Mouse (Mus musculus) forebrain, postnatal 0 days (tissue): ENCODE measurements around the gene Map2k1. TPM values are rescaled to one million over a fixed set of nuclear protein-coding genes. Genes with fewer than 3 reads are reported as not detected.
A peak's percentile ranks its signal among the peaks of the same experiment; 100 is the strongest.
"Not testable (repeated sequence)": the region's sequence is repeated elsewhere in the genome, so short reads cannot be mapped to it uniquely, and the experiment has no call there.

Experiments
- ATAC-seq: fragments of 200-750 bp; cut with Nextera tagmentation; 2 replicates; pipeline ENCODE4 v1.8.0; 2017; ENCODE audit warnings: mild to moderate bottlenecking, moderate library complexity
- DNase-seq: peaks from one replicate; pipeline ENCODE4 v3.0.0-alpha.2; 2015
- H3K27ac ChIP-seq: fragments of 300-500 bp; sonication (generic); 2 replicates; pipeline ENCODE4 v1.5.1; 2014; ENCODE audit warnings: low read depth, mild to moderate bottlenecking, antibody characterized with exemption, low read length, moderate library complexity, mixed read lengths
- H3K27me3 ChIP-seq: fragments of 300-500 bp; sonication (generic); 2 replicates; pipeline ENCODE4 v1.6.1; 2014; ENCODE audit warnings: mild to moderate bottlenecking, low read length, mixed read lengths; ENCODE audit not compliant: insufficient read depth
- H3K36me3 ChIP-seq: fragments of 300-500 bp; sonication (generic); 2 replicates; pipeline ENCODE4 v1.6.1; 2014; ENCODE audit warnings: mild to moderate bottlenecking, moderate library complexity; ENCODE audit not compliant: insufficient read depth
- H3K4me1 ChIP-seq: fragments of 300-500 bp; sonication (generic); 2 replicates; pipeline ENCODE4 v1.6.1; 2014; ENCODE audit warnings: antibody characterized with exemption; ENCODE audit not compliant: insufficient read depth
- H3K4me2 ChIP-seq: fragments of 300-500 bp; sonication (generic); 2 replicates; pipeline ENCODE4 v1.6.1; 2014; ENCODE audit warnings: low read depth, mild to moderate bottlenecking, moderate library complexity
- H3K4me3 ChIP-seq: fragments of 300-500 bp; sonication (generic); 2 replicates; pipeline ENCODE4 v1.5.1; 2014; ENCODE audit warnings: low read depth, low read length, mixed read lengths
- H3K9ac ChIP-seq: fragments of 300-500 bp; sonication (generic); 2 replicates; pipeline ENCODE4 v1.6.1; 2014; ENCODE audit warnings: mild to moderate bottlenecking
- H3K9me3 ChIP-seq: fragments of 300-500 bp; sonication (generic); 2 replicates; pipeline ENCODE4 v1.6.1; 2016; ENCODE audit warnings: low read length
- CTCF ChIP-seq: sonication (generic); IDR thresholded peaks from 2 replicates; pipeline ENCODE4 v1.5.1; 2016; ENCODE audit warnings: antibody characterized with exemption, control low read depth, low read depth
- WGBS: fragments of 180-500 bp; shearing (Covaris S2); extraction: QIAGEN DNeasy Blood & Tissue Kit; methylation state at CpG from one replicate; pipeline ENCODE4 v1.1.7; 2014; 5-methylcytosine and 5-hydroxymethylcytosine counted together
- polyA plus RNA-seq: library from polyadenylated mRNA; unstranded; fragments of >200 nt; fragmentation: Nextera tagmentation; extraction: Ambion mirVana; gene quantifications from 2 replicates; pipeline ENCODE4 v1.2.1, GENCODE M21; 2015
- total RNA-seq: library from RNA; depleted of rRNA; stranded (reverse); fragments of >200 nt; gene quantifications from 2 replicates; pipeline ENCODE4 v1.2.3, GENCODE M21; 2014

Gene Map2k1
- total and polyA plus RNA-seq, 2 experiments from 2014 or later, result 60.8 to 69.9 TPM

GRCm38 (mm10) chr9:64277706-64278105 lies 24.3 kb upstream of the Map2k1 start:
- Histone ChIP-seq H3K4me2 (no peak overlapping the region), H3K27ac (no peak overlapping the region), H3K9me3 (no peaks in the 10 kb centered on the region), H3K27me3 (no peaks in the 10 kb centered on the region), H3K36me3 (no peaks in the 10 kb centered on the region), H3K4me1 (no peaks in the 10 kb centered on the region), H3K4me3 (no peak overlapping the region), H3K9ac (no peak overlapping the region)
- DNase-seq (peak; percentile 83), ATAC-seq (no peak)
- WGBS, result 63% methylated on average over 8 of the region's 8 CpGs
- TF ChIP-seq CTCF, result peak; percentile 74

- TF ChIP-seq CTCF, result peak; percentile 37
- H3K27ac ChIP-seq, result no peak overlapping the region
- H3K4me2 ChIP-seq, result no peak overlapping the region
- no peak overlapping the region for H3K4me3 ChIP-seq
- H3K4me1 ChIP-seq, result no peaks in the 10 kb centered on the region
- no peak for ATAC-seq
- no peaks in the 10 kb centered on the region for H3K9me3 ChIP-seq
- WGBS, result 90% methylated on average over 1 of the region's 1 CpGs
- no peak overlapping the region for H3K9ac ChIP-seq
- no peaks in the 10 kb centered on the region for H3K27me3 ChIP-seq
- no peak for DNase-seq
- H3K36me3 ChIP-seq, result no peaks in the 10 kb centered on the region
These were observed 21.5 kb upstream of the Map2k1 start for GRCm38 (mm10) chr9:64274919-64275318.

GRCm38 (mm10) chr9:64274291-64274690 lies 20.9 kb upstream of the Map2k1 start:
- no peak overlapping the region for H3K27ac ChIP-seq
- no peaks in the 10 kb centered on the region for H3K27me3 ChIP-seq
- no peak for ATAC-seq
- no peak for DNase-seq
- no peaks in the 10 kb centered on the region for H3K9me3 ChIP-seq
- 85% methylated on average over 4 of the region's 4 CpGs for WGBS
- H3K4me3 ChIP-seq, result no peak overlapping the region
- no peaks in the 10 kb centered on the region for H3K36me3 ChIP-seq
- no peak for TF ChIP-seq CTCF
- no peak overlapping the region for H3K9ac ChIP-seq
- no peaks in the 10 kb centered on the region for H3K4me1 ChIP-seq
- no peak overlapping the region for H3K4me2 ChIP-seq

GRCm38 (mm10) chr9:64273757-64274156 lies 20.3 kb upstream of the Map2k1 start:
- TF ChIP-seq CTCF, result no peak
- ATAC-seq, result no peak

GRCm38 (mm10) chr9:64272611-64273010 lies 19.2 kb upstream of the Map2k1 start:
- Histone ChIP-seq H3K4me2 (no peak overlapping the region), H3K27me3 (no peaks in the 10 kb centered on the region), H3K4me3 (no peak overlapping the region), H3K4me1 (no peaks in the 10 kb centered on the region), H3K36me3 (no peaks in the 10 kb centered on the region), H3K9me3 (no peaks in the 10 kb centered on the region), H3K27ac (no peak overlapping the region), H3K9ac (no peak overlapping the region)
- WGBS, result 45% methylated on average over 7 of the region's 7 CpGs
- peak; percentile 64 for TF ChIP-seq CTCF
- ATAC-seq (no peak), DNase-seq (peak; percentile 37)

More at GRCm38 (mm10) chr9:64273757-64274156, 20.3 kb upstream of the Map2k1 start:
- Histone ChIP-seq H3K4me3 (no peak overlapping the region), H3K27ac (no peak overlapping the region), H3K9ac (no peak overlapping the region), H3K36me3 (no peaks in the 10 kb centered on the region), H3K4me1 (no peaks in the 10 kb centered on the region), H3K9me3 (no peaks in the 10 kb centered on the region), H3K27me3 (no peaks in the 10 kb centered on the region), H3K4me2 (no peak overlapping the region)
- WGBS, result 72% methylated on average over 4 of the region's 4 CpGs
- DNase-seq, result no peak

- 72% methylated on average over 3 of the region's 3 CpGs for WGBS
- ATAC-seq (no peak), DNase-seq (no peak)
- Histone ChIP-seq H3K27me3 (no peaks in the 10 kb centered on the region), H3K9ac (no peak overlapping the region), H3K4me1 (no peaks in the 10 kb centered on the region), H3K4me2 (no peak overlapping the region), H3K36me3 (no peaks in the 10 kb centered on the region), H3K27ac (no peak overlapping the region), H3K9me3 (no peaks in the 10 kb centered on the region), H3K4me3 (no peak overlapping the region)
- TF ChIP-seq CTCF, result no peak
These were observed 17.8 kb upstream of the Map2k1 start for GRCm38 (mm10) chr9:64271249-64271648.

GRCm38 (mm10) chr9:64268836-64269235 lies 15.4 kb upstream of the Map2k1 start:
- DNase-seq, H3K4me1 ChIP-seq, H3K9me3 ChIP-seq, H3K27ac ChIP-seq, H3K4me2 ChIP-seq, H3K4me3 ChIP-seq, H3K9ac ChIP-seq, H3K27me3 ChIP-seq, ATAC-seq, H3K36me3 ChIP-seq: not testable (repeated sequence)
- WGBS, result 91% methylated on average over 8 of the region's 8 CpGs

- no peak overlapping the region for H3K27ac ChIP-seq
- no peak overlapping the region for H3K4me2 ChIP-seq
- H3K36me3 ChIP-seq, result no peaks in the 10 kb centered on the region
- no peak overlapping the region for H3K4me3 ChIP-seq
- 92% methylated on average over 10 of the region's 10 CpGs for WGBS
- DNase-seq, result no peak
- no peaks in the 10 kb centered on the region for H3K27me3 ChIP-seq
- no peaks in the 10 kb centered on the region for H3K4me1 ChIP-seq
- no peak for ATAC-seq
- no peak overlapping the region for H3K9ac ChIP-seq
- TF ChIP-seq CTCF, result no peak
- no peaks in the 10 kb centered on the region for H3K9me3 ChIP-seq
These were observed 14.8 kb upstream of the Map2k1 start for GRCm38 (mm10) chr9:64268196-64268595.
